Mouse (Mus musculus): ENCODE data around the gene Mfsd11. TPM values are rescaled to one million over a fixed set of nuclear protein-coding genes. Genes with fewer than 3 reads are reported as not detected.
"Not testable (repeated sequence)": the region's sequence is repeated elsewhere in the genome, so short reads cannot be mapped to it uniquely, and the experiment has no call there.

The Mfsd11 gene
- polyA plus RNA-seq, 1 experiment from 2014 or later = 11.8 TPM

- ATAC-seq (ENCODE audit: insufficient read depth) = no peak
- Histone ChIP-seq H3K4me3 (replicated peaks) (no peak overlapping the region), H3K27ac (replicated peaks) (no peak overlapping the region), H3K9me3 (replicated peaks) (no peaks in the 10 kb centered on the region), H3K4me1 (replicated peaks) (peaks cover 46% of the 10 kb centered on the region), H3K4me2 (peak overlapping the region; percentile 24), H3K9ac (no peak overlapping the region), H3K36me3 (replicated peaks) (peaks cover 70% of the 10 kb centered on the region), H3K27me3 (no peaks in the 10 kb centered on the region)
- 82% methylated on average over 7 of the region's 7 CpGs for WGBS (ENCODE audit: insufficient replicate concordance)
These were observed 12.6 kb upstream of the Mfsd11 start for GRCm38 (mm10) chr11:116839601-116840000.

GRCm38 (mm10) chr11:116840748-116841147, 11.5 kb upstream of the Mfsd11 start:
- peaks cover 58% of the 10 kb centered on the region for H3K36me3 ChIP-seq (replicated peaks)
- peak overlapping the region; percentile 79; the same call in 1 of the 2 replicates for H3K4me3 ChIP-seq (replicated peaks)
- H3K27ac ChIP-seq (replicated peaks) = no peak overlapping the region
- WGBS (ENCODE audit: insufficient replicate concordance) = 70% methylated on average over 4 of the region's 4 CpGs
- peak overlapping the region; percentile 93 for H3K4me2 ChIP-seq
- no peak for ATAC-seq (ENCODE audit: insufficient read depth)
- peaks cover 52% of the 10 kb centered on the region for H3K4me1 ChIP-seq (replicated peaks)
- H3K9ac ChIP-seq = no peak overlapping the region; the same call in 1 of the 2 replicates
- no peaks in the 10 kb centered on the region for H3K9me3 ChIP-seq (replicated peaks)
- H3K27me3 ChIP-seq = no peaks in the 10 kb centered on the region

- under 1% methylated on average over 72 of the region's 73 CpGs for WGBS (ENCODE audit: insufficient replicate concordance)
- peaks cover 51% of the 10 kb centered on the region for H3K36me3 ChIP-seq (replicated peaks)
- no peaks in the 10 kb centered on the region for H3K27me3 ChIP-seq
- H3K4me2 ChIP-seq = peak overlapping the region; percentile 93
- peak overlapping the region; percentile 79 for H3K4me3 ChIP-seq (replicated peaks)
- H3K27ac ChIP-seq (replicated peaks) = peak overlapping the region; percentile 96
- H3K9ac ChIP-seq = peak overlapping the region; percentile 84
- peak; percentile 69 for ATAC-seq (ENCODE audit: insufficient read depth)
- no peaks in the 10 kb centered on the region for H3K9me3 ChIP-seq (replicated peaks)
- peaks cover 59% of the 10 kb centered on the region for H3K4me1 ChIP-seq (replicated peaks)
These were observed 9.5 kb upstream of the Mfsd11 start for GRCm38 (mm10) chr11:116842531-116843260.

- Histone ChIP-seq H3K27me3 (no peaks in the 10 kb centered on the region), H3K4me1 (replicated peaks) (peaks cover 66% of the 10 kb centered on the region), H3K9me3 (replicated peaks) (no peaks in the 10 kb centered on the region), H3K27ac (replicated peaks) (peak within 1 kb of the TSS; percentile 96), H3K36me3 (replicated peaks) (peaks cover 51% of the 10 kb centered on the region), H3K4me3 (replicated peaks) (peak within 1 kb of the TSS; percentile 79), H3K9ac (peak within 1 kb of the TSS; percentile 84), H3K4me2 (peak within 1 kb of the TSS; percentile 93)
- under 1% methylated on average over 72 of the region's 72 CpGs for WGBS (ENCODE audit: insufficient replicate concordance)
- ATAC-seq (ENCODE audit: insufficient read depth) = peak; percentile 96
These were observed 8.7 kb upstream of the Mfsd11 start, which contains the start of the genes Mettl23 and Jmjd6 for GRCm38 (mm10) chr11:116843261-116844233. Gene Mettl23, plus strand, starts transcription at chr11:116843278. Gene Jmjd6, minus strand, starts transcription at chr11:116843449.

GRCm38 (mm10) chr11:116846593-116847181, 5.6 kb upstream of the Mfsd11 start:
- no peaks in the 10 kb centered on the region for H3K27me3 ChIP-seq
- H3K4me3 ChIP-seq (replicated peaks) = no peak overlapping the region
- peaks cover 54% of the 10 kb centered on the region for H3K4me1 ChIP-seq (replicated peaks)
- peaks cover 50% of the 10 kb centered on the region for H3K36me3 ChIP-seq (replicated peaks)
- peak overlapping the region; percentile 6; the same call in 1 of the 2 replicates for H3K9ac ChIP-seq
- 67% methylated on average over 4 of the region's 4 CpGs for WGBS (ENCODE audit: insufficient replicate concordance)
- H3K27ac ChIP-seq (replicated peaks) = 0 out of 2 replicates have a peak overlapping the region, but pooled peaks have one; percentile 29
- ATAC-seq (ENCODE audit: insufficient read depth) = no peak
- no peak overlapping the region for H3K4me2 ChIP-seq
- no peaks in the 10 kb centered on the region for H3K9me3 ChIP-seq (replicated peaks)

GRCm38 (mm10) chr11:116847187-116848085, 4.8 kb upstream of the Mfsd11 start:
- Histone ChIP-seq H3K36me3 (replicated peaks) (peaks cover 54% of the 10 kb centered on the region), H3K27ac (replicated peaks) (peak overlapping the region; percentile 29; the same call in 1 of the 2 replicates), H3K4me2 (no peak overlapping the region), H3K27me3 (no peaks in the 10 kb centered on the region), H3K9me3 (replicated peaks) (no peaks in the 10 kb centered on the region), H3K4me1 (replicated peaks) (peaks cover 49% of the 10 kb centered on the region), H3K9ac (no peak overlapping the region), H3K4me3 (replicated peaks) (no peak overlapping the region)
- ATAC-seq (ENCODE audit: insufficient read depth) = no peak
- 88% methylated on average over 3 of the region's 3 CpGs for WGBS (ENCODE audit: insufficient replicate concordance)

GRCm38 (mm10) chr11:116848086-116848876, 4.0 kb upstream of the Mfsd11 start:
- peaks cover 54% of the 10 kb centered on the region for H3K36me3 ChIP-seq (replicated peaks)
- no peak overlapping the region for H3K4me2 ChIP-seq
- no peak overlapping the region for H3K9ac ChIP-seq
- no peaks in the 10 kb centered on the region for H3K9me3 ChIP-seq (replicated peaks)
- H3K27me3 ChIP-seq = no peaks in the 10 kb centered on the region
- 71% methylated on average over 5 of the region's 5 CpGs for WGBS (ENCODE audit: insufficient replicate concordance)
- peak overlapping the region; percentile 29; the same call in 1 of the 2 replicates for H3K27ac ChIP-seq (replicated peaks)
- ATAC-seq (ENCODE audit: insufficient read depth) = no peak
- peaks cover 49% of the 10 kb centered on the region for H3K4me1 ChIP-seq (replicated peaks)
- H3K4me3 ChIP-seq (replicated peaks) = no peak overlapping the region

- H3K27ac ChIP-seq (replicated peaks); H3K4me2 ChIP-seq; H3K27me3 ChIP-seq; H3K9me3 ChIP-seq (replicated peaks); H3K9ac ChIP-seq; H3K4me3 ChIP-seq (replicated peaks); ATAC-seq (ENCODE audit: insufficient read depth): not testable (repeated sequence)
- H3K4me1 ChIP-seq (replicated peaks) = peaks cover 48% of the 10 kb centered on the region
- WGBS (ENCODE audit: insufficient replicate concordance) = 51% methylated on average over 2 of the region's 2 CpGs
- H3K36me3 ChIP-seq (replicated peaks) = peaks cover 54% of the 10 kb centered on the region
These were observed 3.4 kb upstream of the Mfsd11 start for GRCm38 (mm10) chr11:116848877-116849178.

- H3K27ac ChIP-seq (replicated peaks) = no peak overlapping the region; the same call in 1 of the 2 replicates
- H3K36me3 ChIP-seq (replicated peaks) = peaks cover 54% of the 10 kb centered on the region
- H3K4me3 ChIP-seq (replicated peaks) = 0 out of 2 replicates have a peak overlapping the region, but pooled peaks have one; percentile 8
- no peak overlapping the region for H3K9ac ChIP-seq
- no peaks in the 10 kb centered on the region for H3K27me3 ChIP-seq
- ATAC-seq (ENCODE audit: insufficient read depth) = no peak
- no peaks in the 10 kb centered on the region for H3K9me3 ChIP-seq (replicated peaks)
- peaks cover 48% of the 10 kb centered on the region for H3K4me1 ChIP-seq (replicated peaks)
- H3K4me2 ChIP-seq = peak overlapping the region; percentile 39
These were observed 2.7 kb upstream of the Mfsd11 start for GRCm38 (mm10) chr11:116849587-116849986.
